Mouse (Mus musculus): ENCODE results near the gene Hsd17b14. TPM values are rescaled to one million over a fixed set of nuclear protein-coding genes. Genes with fewer than 3 reads are reported as not detected.

The Hsd17b14 gene
- polyA plus RNA-seq, 1 experiment from 2014 or later: 1.1 TPM

- no peak for ATAC-seq (ENCODE audit: insufficient read depth, low FRiP score, low TSS enrichment)
- peak overlapping the region; percentile 41 for H3K9ac ChIP-seq (ENCODE audit: low read length)
- WGBS: 84% methylated on average over 10 of the region's 10 CpGs
- no peaks in the 10 kb centered on the region for H3K9me3 ChIP-seq (ENCODE audit: control insufficient read depth, low read length)
- DNase-seq (ENCODE audit: low spot score): no peak
- H3K36me3 ChIP-seq (ENCODE audit: control insufficient read depth, insufficient read depth, low read length): no peaks in the 10 kb centered on the region
- no peak overlapping the region for H3K27ac ChIP-seq (ENCODE audit: low read depth, low read length)
- peaks cover 15% of the 10 kb centered on the region for H3K4me1 ChIP-seq (ENCODE audit: control insufficient read depth, insufficient read depth, low read length)
- H3K4me2 ChIP-seq (ENCODE audit: low read depth): peak overlapping the region; percentile 87
- no peaks in the 10 kb centered on the region for H3K27me3 ChIP-seq (ENCODE audit: control insufficient read depth, insufficient read depth, low read length)
- peak overlapping the region; percentile 37 for H3K4me3 ChIP-seq (ENCODE audit: low read depth, low read length)
Measured at GRCm38 (mm10) chr7:45568601-45569473, 14.1 kb downstream of the Hsd17b14 start.

GRCm38 (mm10) chr7:45570103-45570741 is 15.5 kb downstream of the Hsd17b14 start, which contains the start of gene Bcat2:
Gene Bcat2 (plus strand): TSS chr7:45570153.
- DNase-seq (ENCODE audit: low spot score): peak; percentile 73
- peaks cover 15% of the 10 kb centered on the region for H3K4me1 ChIP-seq (ENCODE audit: control insufficient read depth, insufficient read depth, low read length)
- H3K9ac ChIP-seq (ENCODE audit: low read length): peak within 1 kb of the TSS; percentile 88
- H3K9me3 ChIP-seq (ENCODE audit: control insufficient read depth, low read length): no peaks in the 10 kb centered on the region
- H3K27ac ChIP-seq (ENCODE audit: low read depth, low read length): peak within 1 kb of the TSS; percentile 60; the same call in 1 of the 2 replicates
- peak; percentile 63 for ATAC-seq (ENCODE audit: insufficient read depth, low FRiP score, low TSS enrichment)
- H3K36me3 ChIP-seq (ENCODE audit: control insufficient read depth, insufficient read depth, low read length): no peaks in the 10 kb centered on the region
- no peaks in the 10 kb centered on the region for H3K27me3 ChIP-seq (ENCODE audit: control insufficient read depth, insufficient read depth, low read length)
- H3K4me2 ChIP-seq (ENCODE audit: low read depth): peak within 1 kb of the TSS; percentile 81
- WGBS: under 1% methylated on average over 33 of the region's 42 CpGs
- H3K4me3 ChIP-seq (ENCODE audit: low read depth, low read length): peak within 1 kb of the TSS; percentile 71

GRCm38 (mm10) chr7:45571966-45572365 is 17.3 kb downstream of the Hsd17b14 start:
- WGBS: 50% methylated on average over 1 of the region's 1 CpGs
- H3K27ac ChIP-seq (ENCODE audit: low read depth, low read length): no peak overlapping the region
- no peak overlapping the region for H3K9ac ChIP-seq (ENCODE audit: low read length)
- ATAC-seq (ENCODE audit: insufficient read depth, low FRiP score, low TSS enrichment) (no peak), DNase-seq (ENCODE audit: low spot score) (no peak)
- H3K9me3 ChIP-seq (ENCODE audit: control insufficient read depth, low read length): no peaks in the 10 kb centered on the region
- H3K36me3 ChIP-seq (ENCODE audit: control insufficient read depth, insufficient read depth, low read length): peaks cover 2% of the 10 kb centered on the region; the same call in 1 of the 2 replicates
- no peak overlapping the region for H3K4me2 ChIP-seq (ENCODE audit: low read depth)
- no peaks in the 10 kb centered on the region for H3K27me3 ChIP-seq (ENCODE audit: control insufficient read depth, insufficient read depth, low read length)
- no peak overlapping the region for H3K4me3 ChIP-seq (ENCODE audit: low read depth, low read length)
- peaks cover 15% of the 10 kb centered on the region for H3K4me1 ChIP-seq (ENCODE audit: control insufficient read depth, insufficient read depth, low read length)

- WGBS: 85% methylated on average over 8 of the region's 8 CpGs
- no peak for DNase-seq (ENCODE audit: low spot score)
- H3K4me2 ChIP-seq (ENCODE audit: low read depth): no peak overlapping the region
Measured at GRCm38 (mm10) chr7:45573954-45574353, 19.3 kb downstream of the Hsd17b14 start.

GRCm38 (mm10) chr7:45574472-45575379 is 20.0 kb downstream of the Hsd17b14 start:
- no peak for DNase-seq (ENCODE audit: low spot score)
- no peaks in the 10 kb centered on the region for H3K9me3 ChIP-seq (ENCODE audit: control insufficient read depth, low read length)
- H3K9ac ChIP-seq (ENCODE audit: low read length): no peak overlapping the region
- H3K36me3 ChIP-seq (ENCODE audit: control insufficient read depth, insufficient read depth, low read length): peaks cover 2% of the 10 kb centered on the region; the same call in 1 of the 2 replicates
- no peak overlapping the region for H3K4me3 ChIP-seq (ENCODE audit: low read depth, low read length)
- H3K27me3 ChIP-seq (ENCODE audit: control insufficient read depth, insufficient read depth, low read length): no peaks in the 10 kb centered on the region
- H3K4me1 ChIP-seq (ENCODE audit: control insufficient read depth, insufficient read depth, low read length): peaks cover 8% of the 10 kb centered on the region
- 86% methylated on average over 15 of the region's 15 CpGs for WGBS
- no peak for ATAC-seq (ENCODE audit: insufficient read depth, low FRiP score, low TSS enrichment)
- no peak overlapping the region for H3K4me2 ChIP-seq (ENCODE audit: low read depth)
- H3K27ac ChIP-seq (ENCODE audit: low read depth, low read length): no peak overlapping the region

More at GRCm38 (mm10) chr7:45573954-45574353, 19.3 kb downstream of the Hsd17b14 start:
- no peaks in the 10 kb centered on the region for H3K27me3 ChIP-seq (ENCODE audit: control insufficient read depth, insufficient read depth, low read length)
- no peak for ATAC-seq (ENCODE audit: insufficient read depth, low FRiP score, low TSS enrichment)
- H3K9me3 ChIP-seq (ENCODE audit: control insufficient read depth, low read length): no peaks in the 10 kb centered on the region
- no peak overlapping the region for H3K27ac ChIP-seq (ENCODE audit: low read depth, low read length)
- H3K36me3 ChIP-seq (ENCODE audit: control insufficient read depth, insufficient read depth, low read length): peaks cover 2% of the 10 kb centered on the region; the same call in 1 of the 2 replicates
- H3K4me3 ChIP-seq (ENCODE audit: low read depth, low read length): no peak overlapping the region
- H3K9ac ChIP-seq (ENCODE audit: low read length): no peak overlapping the region
- H3K4me1 ChIP-seq (ENCODE audit: control insufficient read depth, insufficient read depth, low read length): peaks cover 9% of the 10 kb centered on the region

- Histone ChIP-seq H3K9ac (ENCODE audit: low read length) (no peak overlapping the region), H3K27ac (ENCODE audit: low read depth, low read length) (no peak overlapping the region), H3K4me2 (ENCODE audit: low read depth) (no peak overlapping the region), H3K4me1 (ENCODE audit: control insufficient read depth, insufficient read depth, low read length) (no peaks in the 10 kb centered on the region), H3K27me3 (ENCODE audit: control insufficient read depth, insufficient read depth, low read length) (no peaks in the 10 kb centered on the region), H3K36me3 (ENCODE audit: control insufficient read depth, insufficient read depth, low read length) (no peaks in the 10 kb centered on the region), H3K4me3 (ENCODE audit: low read depth, low read length) (no peak overlapping the region), H3K9me3 (ENCODE audit: control insufficient read depth, low read length) (no peaks in the 10 kb centered on the region)
- DNase-seq (ENCODE audit: low spot score) (no peak), ATAC-seq (ENCODE audit: insufficient read depth, low FRiP score, low TSS enrichment) (no peak)
- WGBS: 87% methylated on average over 6 of the region's 6 CpGs
Measured at GRCm38 (mm10) chr7:45585923-45586322, 31.2 kb downstream of the Hsd17b14 start.

- ATAC-seq (ENCODE audit: insufficient read depth, low FRiP score, low TSS enrichment) (no peak), DNase-seq (ENCODE audit: low spot score) (no peak)
- Histone ChIP-seq H3K4me1 (ENCODE audit: control insufficient read depth, insufficient read depth, low read length) (no peaks in the 10 kb centered on the region), H3K4me3 (ENCODE audit: low read depth, low read length) (no peak overlapping the region), H3K27ac (ENCODE audit: low read depth, low read length) (no peak overlapping the region), H3K36me3 (ENCODE audit: control insufficient read depth, insufficient read depth, low read length) (no peaks in the 10 kb centered on the region), H3K9me3 (ENCODE audit: control insufficient read depth, low read length) (no peaks in the 10 kb centered on the region), H3K27me3 (ENCODE audit: control insufficient read depth, insufficient read depth, low read length) (no peaks in the 10 kb centered on the region), H3K9ac (ENCODE audit: low read length) (no peak overlapping the region), H3K4me2 (ENCODE audit: low read depth) (no peak overlapping the region)
- 94% methylated on average over 23 of the region's 23 CpGs for WGBS
Measured at GRCm38 (mm10) chr7:45587631-45588592, 33.2 kb downstream of the Hsd17b14 start.

Data from neural tube, embryonic 11.5 days (tissue).